Mouse (Mus musculus) embryonic stem cell, embryonic (primary cell): ENCODE measurements at regions not wholly inside any gene's neighbourhood (a gene's known extent, or its start where the extent isn't known, plus 50 kb on each side); places are given as distances from the start of the nearest gene placed in this dataset.

ENCODE experiments used
- CTCF ChIA-PET, 4 experiments: fragments of 300-600 bp in 2 of 4; fragments of 350-600 bp in 2 of 4; sonication (Branson Sonifier 250); formaldehyde crosslinking; loops; one replicate each; lab custom pipeline; 2022; ENCODE audit warnings: inconsistent platforms in 2 of 4; lab: Charles Lee
- POLR2A ChIA-PET, 4 experiments: fragments of 300-600 bp in 2 of 4; fragments of 350-600 bp in 2 of 4; sonication (Branson Sonifier 250); formaldehyde crosslinking; loops; one replicate each; lab custom pipeline; 2022; ENCODE audit warnings: antibody characterized with exemption in 4 of 4, inconsistent platforms in 1 of 4; lab: Charles Lee

DNA sequence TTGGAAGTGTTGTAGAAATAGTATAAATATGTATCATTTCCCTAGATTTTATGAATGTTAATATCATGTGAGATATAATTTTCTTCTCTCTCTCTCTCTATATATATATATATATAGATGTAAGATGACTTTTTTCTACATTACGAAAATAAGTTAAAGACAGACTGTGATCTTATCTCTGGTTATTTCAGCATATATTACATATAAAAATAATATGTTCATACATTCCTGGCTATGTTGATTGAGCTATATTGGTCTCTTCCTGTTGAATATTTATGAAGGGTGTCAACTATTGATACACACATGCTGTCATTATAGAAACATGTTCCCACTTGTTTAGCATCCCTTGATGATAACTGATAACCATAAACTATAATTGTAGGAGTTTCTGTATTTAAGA is 793.2 kb upstream of the Fat3 start:
- CTCF ChIA-PET = no interaction called here
- POLR2A ChIA-PET = no interaction called here

DNA sequence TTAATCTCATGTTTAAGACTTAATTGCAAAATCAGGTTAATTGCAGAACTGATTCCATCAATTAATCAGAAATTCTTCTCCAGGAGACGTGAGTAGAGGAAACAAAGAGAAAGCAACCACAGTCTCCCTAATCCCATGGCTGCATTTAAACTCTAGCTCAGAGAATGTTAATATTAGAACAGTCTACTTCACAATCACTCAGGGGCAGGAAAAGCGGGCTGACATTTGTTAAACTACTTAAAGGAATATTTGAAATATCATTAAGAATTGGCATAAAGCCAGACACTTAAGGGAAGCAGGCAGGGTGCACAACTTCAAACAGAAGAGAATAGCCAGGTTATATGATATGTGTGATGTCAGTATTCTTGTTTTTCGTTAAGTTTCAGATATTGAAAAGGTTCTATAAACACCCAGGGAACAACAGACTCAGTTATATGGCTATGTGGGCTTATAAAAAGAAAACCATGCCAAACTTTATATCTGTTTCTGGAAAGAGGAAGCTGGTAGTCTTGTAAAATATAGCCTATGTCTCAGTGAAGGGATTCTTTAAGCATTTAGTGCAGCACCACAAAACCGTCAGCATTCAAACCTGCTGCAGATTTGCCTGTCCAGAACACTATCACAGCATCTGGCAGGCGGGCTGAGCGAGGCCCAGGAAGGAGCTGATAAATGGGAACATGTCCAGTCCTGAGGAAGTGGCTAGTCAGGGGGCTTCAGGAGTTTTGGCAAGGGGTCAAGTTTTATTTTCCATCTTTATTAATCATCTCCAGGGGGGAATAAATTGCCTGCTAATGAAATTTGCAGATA is 787.9 kb upstream of the Fat3 start:
- POLR2A ChIA-PET = no interaction called here
- CTCF ChIA-PET = no interaction called here

DNA sequence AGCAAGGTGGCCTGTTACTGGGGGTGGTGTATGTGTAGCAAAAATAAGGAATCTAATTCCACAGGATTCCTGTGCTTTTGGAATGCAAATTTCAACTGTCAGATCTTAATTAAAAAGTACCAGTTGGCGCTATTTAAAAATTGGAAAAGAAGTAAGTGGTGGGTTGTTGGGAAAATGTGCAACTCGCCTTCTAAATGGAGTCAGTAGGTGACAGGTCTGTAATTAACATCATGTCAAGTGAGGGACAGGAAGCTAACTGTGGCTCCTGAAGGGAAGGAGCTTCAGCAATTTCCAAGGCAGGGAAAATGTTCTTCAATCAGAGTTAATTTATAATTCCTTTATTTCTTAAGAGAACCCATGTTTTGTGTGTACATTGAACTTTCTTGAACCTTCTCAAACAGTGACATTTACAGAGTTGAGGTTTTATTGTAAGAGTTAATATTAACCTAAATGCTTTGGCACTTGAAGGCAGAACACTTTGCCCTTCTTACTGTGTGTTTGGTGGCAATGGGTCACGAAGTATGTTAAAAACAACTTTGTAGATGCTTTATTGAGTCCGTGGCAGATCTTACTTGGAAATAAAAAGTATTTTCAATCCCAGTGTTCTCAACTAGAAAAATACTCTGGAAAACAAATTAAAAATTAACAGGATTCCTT is 778.4 kb upstream of the Fat3 start:
- ChIA-PET CTCF (no interaction called here), POLR2A (no interaction called here)

DNA sequence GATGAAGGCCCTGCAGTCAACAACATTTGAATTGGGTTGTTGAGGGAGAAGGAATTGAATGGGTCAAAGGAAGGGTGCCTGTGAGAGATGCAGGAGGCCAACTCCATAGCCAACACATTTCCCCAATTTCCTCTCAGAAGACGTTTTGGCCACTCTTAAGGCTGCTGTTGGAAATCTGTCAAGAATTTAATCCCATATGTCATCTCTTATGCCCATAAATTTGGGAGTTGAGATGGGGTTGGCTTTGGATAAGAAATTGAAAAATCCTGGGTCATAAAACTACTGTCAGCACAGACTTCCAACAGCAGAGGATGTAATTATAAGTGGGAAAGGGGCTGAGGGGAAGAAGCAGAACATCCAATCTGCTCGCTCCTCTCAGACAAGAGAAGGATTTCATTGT is 771.5 kb upstream of the Fat3 start:
- POLR2A ChIA-PET = no interaction called here
- CTCF ChIA-PET = no interaction called here

DNA sequence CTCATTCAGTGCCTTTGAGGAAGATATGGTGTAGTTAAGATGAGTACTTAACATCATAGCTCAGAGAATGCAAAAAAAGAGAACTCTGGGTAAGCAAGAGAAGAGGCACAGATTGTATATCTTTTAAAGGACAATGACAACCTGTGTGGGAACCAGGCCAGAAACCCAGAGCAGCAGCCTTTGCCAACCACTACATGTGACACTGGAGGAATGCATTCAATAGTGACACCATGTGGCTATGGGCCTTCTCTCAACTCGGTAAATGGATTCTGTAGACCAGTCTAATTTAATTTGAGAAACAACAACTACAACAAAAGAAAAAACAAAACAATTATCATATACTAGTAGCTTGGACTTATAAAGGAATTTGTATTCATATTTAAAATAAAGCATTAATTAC is 768.5 kb upstream of the Fat3 start:
- POLR2A ChIA-PET = no interaction called here
- CTCF ChIA-PET = no interaction called here

DNA sequence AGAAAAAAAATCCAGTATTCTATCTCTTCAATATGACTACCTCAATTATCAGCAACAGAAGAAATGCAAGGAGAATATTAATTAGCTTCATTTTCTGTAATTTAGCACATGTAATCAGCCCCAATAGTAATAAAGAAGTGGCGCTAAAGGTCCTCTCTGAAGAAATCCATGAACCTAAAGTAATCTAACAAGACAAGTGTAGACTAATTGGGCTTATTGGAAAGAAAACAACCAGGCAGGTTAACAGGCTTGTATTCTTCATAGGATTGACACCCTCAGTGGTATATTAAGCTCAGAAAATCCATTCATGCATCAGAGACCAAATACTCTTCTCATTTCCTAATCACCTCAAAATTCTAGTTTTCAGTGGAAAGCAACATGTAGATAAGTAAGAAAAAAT is 756.1 kb upstream of the Fat3 start:
- ChIA-PET POLR2A (no interaction called here), CTCF (no interaction called here)

DNA sequence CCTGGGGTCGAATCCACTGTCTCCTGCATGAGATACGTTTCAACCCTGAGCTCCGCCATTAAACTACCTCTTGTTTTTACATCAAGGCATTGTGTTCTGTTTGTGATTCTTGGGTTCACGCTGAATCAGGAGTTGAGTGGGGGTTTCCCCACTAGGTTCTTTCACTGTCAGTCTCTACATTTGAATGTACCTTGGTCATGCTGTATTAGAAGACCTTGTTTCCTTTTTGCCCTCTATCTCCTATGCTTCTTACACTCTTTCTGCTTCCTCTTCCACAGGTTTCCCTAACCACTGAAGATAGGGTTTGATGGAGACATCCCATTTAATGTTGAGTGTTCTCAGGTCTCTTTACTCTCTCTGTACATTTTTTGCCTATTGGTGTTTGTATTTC is 726.0 kb upstream of the Fat3 start:
- POLR2A ChIA-PET = no interaction called here
- CTCF ChIA-PET = no interaction called here

DNA sequence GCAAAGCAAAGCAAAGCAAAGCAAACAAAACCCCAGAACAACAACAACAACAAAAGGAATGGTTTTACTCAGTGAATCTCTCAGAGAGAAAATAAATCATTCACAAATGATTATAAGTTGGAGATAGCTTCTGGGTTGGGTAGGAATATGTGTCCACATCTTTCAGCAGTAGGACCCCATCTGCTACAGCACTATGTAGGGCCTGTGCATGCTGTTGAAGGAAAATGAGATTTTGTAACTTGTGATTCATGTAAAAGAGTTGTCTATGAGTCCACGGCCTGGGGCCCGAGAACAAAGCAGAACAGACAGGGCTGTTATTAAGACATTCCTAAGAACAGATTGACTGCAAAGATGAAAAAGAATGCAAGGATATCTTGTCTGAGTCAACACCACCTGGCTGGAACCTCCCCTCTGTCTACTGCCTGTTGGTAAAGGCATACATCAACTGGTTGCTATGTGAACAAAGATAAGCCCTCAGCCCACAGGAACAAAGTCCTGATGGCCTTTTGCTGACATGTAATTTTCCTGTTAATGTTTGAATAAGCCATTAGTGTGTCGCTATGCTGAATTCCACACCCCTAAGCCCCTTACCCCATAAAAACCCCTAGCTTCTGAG is 725.5 kb upstream of the Fat3 start:
- ChIA-PET POLR2A (no interaction called here), CTCF (no interaction called here)

DNA sequence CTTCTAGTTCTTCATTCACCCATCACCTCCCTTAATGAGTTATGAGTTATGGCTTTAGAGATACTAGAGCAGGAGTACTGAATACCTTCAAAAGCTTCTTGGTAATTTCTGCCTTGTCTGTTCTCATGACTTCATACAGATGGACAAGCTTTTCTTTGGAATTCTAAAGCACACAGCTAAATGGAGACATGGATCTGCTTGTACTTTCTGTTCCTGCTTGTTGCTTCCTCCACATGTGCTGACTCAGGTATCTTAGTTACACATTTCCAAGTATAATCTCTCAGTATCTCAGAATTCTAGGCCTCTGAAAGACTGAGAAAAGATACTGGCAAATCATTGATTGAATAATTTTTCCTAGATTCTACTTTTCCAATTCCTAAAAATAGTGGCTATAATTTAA is 694.3 kb upstream of the Fat3 start:
- POLR2A ChIA-PET = no interaction called here
- CTCF ChIA-PET = no interaction called here

DNA sequence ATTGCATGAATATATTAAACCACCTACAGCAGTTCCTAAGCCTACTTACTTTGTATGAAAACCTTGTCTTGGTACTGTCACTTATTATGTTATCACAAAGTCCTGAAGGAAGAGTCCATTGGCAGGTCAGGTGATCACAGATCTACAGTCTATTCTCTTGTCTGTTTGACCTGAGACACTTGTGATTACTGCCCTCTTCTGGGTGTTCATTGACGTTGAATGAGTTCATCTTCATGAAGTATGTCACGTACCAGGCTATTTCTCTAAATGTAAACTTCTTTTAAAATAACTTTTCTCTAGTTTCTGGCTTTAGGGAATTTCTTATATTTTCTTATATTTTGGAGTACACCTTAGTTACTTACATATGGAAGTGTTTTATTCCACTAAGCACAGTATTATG is 688.5 kb upstream of the Fat3 start:
- POLR2A ChIA-PET = no interaction called here
- CTCF ChIA-PET = no interaction called here

DNA sequence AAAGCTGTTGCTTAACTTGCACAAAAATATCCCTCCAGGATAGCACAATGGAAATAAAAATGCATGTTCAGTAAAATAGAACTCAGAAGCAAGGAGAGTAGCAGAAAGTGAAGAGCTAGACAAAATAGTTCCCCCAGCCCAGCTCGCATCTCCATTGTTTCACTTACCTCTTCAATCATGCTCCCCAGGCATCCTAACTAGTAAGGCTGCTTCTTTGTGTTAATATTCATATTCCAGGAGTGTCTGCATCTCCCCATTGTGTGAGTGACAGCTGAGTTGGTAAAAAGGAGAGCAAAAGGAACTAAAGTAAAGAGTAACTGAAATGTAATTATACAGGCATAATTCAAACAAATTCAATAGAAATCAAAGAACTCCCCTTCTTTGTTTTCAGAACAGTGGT is 667.1 kb upstream of the Fat3 start:
- ChIA-PET POLR2A (interaction anchor here in 1 of 4 experiments (0.6 kb wide), 1 partner anchor 12 kb away, joined by 7 read pairs; no protein-coding TSS in a partner anchor), CTCF (no interaction called here)

DNA sequence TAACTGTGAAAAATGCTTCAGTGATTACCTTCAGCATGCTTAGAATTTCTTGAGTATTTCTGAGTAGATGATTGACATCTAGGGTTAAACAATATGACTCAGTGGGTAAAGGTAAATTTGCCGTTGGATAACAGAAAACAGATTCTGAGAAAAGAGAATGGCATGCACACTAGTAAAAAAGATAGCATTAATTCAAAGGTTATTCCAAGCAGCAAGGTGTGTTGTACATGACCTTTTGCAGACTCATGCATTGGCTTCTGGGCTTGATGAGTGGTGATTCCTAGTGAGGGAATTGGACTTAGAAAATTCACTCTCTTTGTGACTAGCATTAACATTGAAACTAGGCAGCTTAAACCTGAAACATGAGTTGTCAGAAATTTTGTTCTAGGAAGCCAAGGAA is 665.2 kb upstream of the Fat3 start:
- CTCF ChIA-PET = no interaction called here
- POLR2A ChIA-PET = no interaction called here

DNA sequence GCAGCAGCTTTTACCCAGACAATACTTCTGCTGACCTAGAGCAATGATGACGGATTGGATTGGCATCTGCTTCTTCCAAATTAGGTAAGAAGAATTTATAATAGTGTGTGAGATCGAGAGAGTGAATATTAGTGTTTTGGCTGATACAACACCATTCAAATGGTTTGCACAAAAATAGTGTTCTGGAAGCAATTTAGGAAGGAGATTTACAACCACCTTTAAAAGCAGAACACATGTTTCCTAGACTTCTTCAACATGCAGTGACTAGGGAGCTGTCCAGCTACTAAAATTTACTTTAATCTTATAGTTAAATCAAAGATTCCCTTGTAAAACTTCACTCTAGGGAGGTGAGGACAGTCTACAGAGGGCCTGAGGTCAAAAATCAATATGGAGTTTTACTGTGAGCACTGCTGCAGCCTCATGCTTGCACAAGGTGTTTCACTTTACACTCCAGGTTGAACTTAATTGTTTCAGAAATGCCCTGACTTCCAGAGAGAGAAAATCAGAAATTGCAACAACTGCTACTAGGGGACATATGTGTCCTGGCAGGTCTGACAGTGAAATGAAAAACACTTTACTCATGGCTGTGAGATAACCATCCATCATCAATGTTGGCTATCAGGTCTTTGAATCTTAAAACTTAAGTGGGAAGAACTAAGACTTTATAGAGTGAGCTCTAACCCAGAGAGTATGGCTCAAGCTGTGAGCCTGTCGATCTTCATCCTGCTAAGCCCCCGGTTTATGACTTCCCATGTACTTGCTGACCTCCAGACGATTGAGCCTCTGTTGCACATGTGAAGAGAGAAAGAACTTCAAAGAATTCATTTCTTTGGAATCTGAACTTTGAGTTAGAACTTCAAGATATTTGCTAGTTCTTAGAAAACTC is 657.6 kb upstream of the Fat3 start:
- POLR2A ChIA-PET = no interaction called here
- CTCF ChIA-PET = no interaction called here

DNA sequence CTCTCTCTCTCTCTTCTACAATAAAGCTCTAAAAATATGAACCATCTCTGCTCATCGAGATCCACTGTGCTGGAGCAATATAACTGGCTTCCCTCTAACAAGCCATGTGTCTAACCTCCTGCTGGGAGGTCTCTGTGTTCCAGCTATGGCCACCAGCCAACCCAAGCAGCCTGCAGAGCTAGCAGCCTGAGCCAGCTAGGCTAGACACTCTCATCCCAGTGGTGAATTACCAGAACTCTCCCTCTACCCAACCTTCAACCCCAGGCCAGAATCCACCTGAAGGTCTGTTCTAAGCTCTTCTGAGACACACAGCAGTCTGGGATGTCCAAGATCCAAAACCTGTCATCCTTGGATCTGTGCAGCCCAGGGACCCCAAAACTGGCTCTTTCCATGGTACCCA is 651.3 kb upstream of the Fat3 start:
- CTCF ChIA-PET = interaction anchor here in 1 of 4 experiments (0.6 kb wide), 1 partner anchor 311 kb away, joined by 3 read pairs; no protein-coding TSS in a partner anchor

DNA sequence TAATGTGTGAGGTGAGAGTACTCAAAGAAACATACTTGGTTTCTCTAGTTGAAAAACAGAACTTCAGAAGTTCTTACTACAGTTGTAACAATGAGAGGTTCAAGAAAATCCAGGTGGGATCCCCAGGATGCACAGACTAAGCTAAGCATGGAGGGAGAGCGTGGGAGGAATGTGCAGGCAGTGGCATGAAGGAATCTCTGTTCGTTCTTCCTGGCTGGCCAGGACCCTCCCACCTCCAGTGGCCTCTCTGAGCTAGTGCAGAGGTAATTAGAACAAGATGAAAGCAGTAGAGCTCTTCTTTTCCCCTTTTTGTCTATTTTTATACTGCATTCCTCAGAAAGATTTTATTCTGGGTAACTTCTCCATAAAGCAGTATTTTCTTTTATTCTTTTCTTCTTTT is 648.3 kb upstream of the Fat3 start:
- POLR2A ChIA-PET = no interaction called here

More for the DNA sequence above, 651.3 kb upstream of the Fat3 start:
- POLR2A ChIA-PET = no interaction called here

More for the DNA sequence above, 648.3 kb upstream of the Fat3 start:
- CTCF ChIA-PET = interaction anchor here in 1 of 4 experiments (0.7 kb wide), 1 partner anchor 124 kb away, joined by 4 read pairs; no protein-coding TSS in a partner anchor
